Mouse (Mus musculus) liver, postnatal 0 days (tissue): ENCODE results near the gene Wfdc15a. TPM values are rescaled to one million over a fixed set of nuclear protein-coding genes. Genes with fewer than 3 reads are reported as not detected.
"Not testable (repeated sequence)": the region's sequence is repeated elsewhere in the genome, so short reads cannot be mapped to it uniquely, and the experiment has no call there.

Source experiments
- ATAC-seq: fragments of 200-750 bp; cut with Nextera tagmentation; 2 replicates; pipeline ENCODE4 v1.8.0; 2017; ENCODE audit warnings: mild to moderate bottlenecking, moderate library complexity
- DNase-seq: peaks from one replicate; pipeline ENCODE4 v3.0.0-alpha.2; 2016
- H3K27ac ChIP-seq: fragments of 300-500 bp; sonication (generic); 2 replicates; pipeline ENCODE4 v1.5.1; 2014; ENCODE audit warnings: antibody characterized with exemption, moderate library complexity, mild to moderate bottlenecking, low read depth
- H3K27me3 ChIP-seq: fragments of 300-500 bp; sonication (generic); 2 replicates; pipeline ENCODE4 v1.6.1; 2014; ENCODE audit warnings: low read length, control low read depth, mixed read lengths; ENCODE audit not compliant: insufficient read depth
- H3K36me3 ChIP-seq: fragments of 300-500 bp; sonication (generic); replicated peaks from 2 replicates; pipeline ENCODE4 v1.6.1; 2014; ENCODE audit warnings: mild to moderate bottlenecking, control low read depth, low read length, moderate library complexity, mixed read lengths; ENCODE audit not compliant: insufficient read depth
- H3K4me1 ChIP-seq: fragments of 300-500 bp; sonication (generic); 2 replicates; pipeline ENCODE4 v1.6.1; 2014; ENCODE audit warnings: antibody characterized with exemption, mild to moderate bottlenecking, control low read depth; ENCODE audit not compliant: insufficient read depth
- H3K4me2 ChIP-seq: fragments of 300-500 bp; sonication (generic); 2 replicates; pipeline ENCODE4 v1.6.1; 2014; ENCODE audit warnings: low read depth, mild to moderate bottlenecking, low read length, moderate library complexity, mixed read lengths
- H3K4me3 ChIP-seq: fragments of 300-500 bp; sonication (generic); 2 replicates; pipeline ENCODE4 v1.5.1; 2014; ENCODE audit warnings: low read depth, low read length
- H3K9ac ChIP-seq: fragments of 300-500 bp; sonication (generic); replicated peaks from 2 replicates; pipeline ENCODE4 v1.6.1; 2014; ENCODE audit warnings: mild to moderate bottlenecking, moderate library complexity
- H3K9me3 ChIP-seq: fragments of 300-500 bp; sonication (generic); 2 replicates; pipeline ENCODE4 v1.6.1; 2016; ENCODE audit warnings: mild to moderate bottlenecking, control low read depth, low read length, mixed read lengths
- CTCF ChIP-seq: sonication (generic); IDR thresholded peaks from 2 replicates; pipeline ENCODE4 v1.5.1; 2016; ENCODE audit warnings: antibody characterized with exemption, low read depth
- EP300 ChIP-seq: IDR thresholded peaks from 2 replicates; pipeline ENCODE4 v1.6.1; 2016; ENCODE audit warnings: antibody characterized with exemption, low read depth, mild to moderate bottlenecking
- WGBS: fragments of 180-500 bp; shearing (Covaris S2); extraction: QIAGEN DNeasy Blood & Tissue Kit; methylation state at CpG from one replicate; pipeline ENCODE4 v1.1.7; 2014; ENCODE audit not compliant: insufficient replicate concordance; 5-methylcytosine and 5-hydroxymethylcytosine counted together
- polyA plus RNA-seq: library from polyadenylated mRNA; unstranded; fragments of >200 nt; fragmentation: Nextera tagmentation; extraction: Ambion mirVana; gene quantifications from 2 replicates; pipeline ENCODE4 v1.2.1, GENCODE M21; 2015

The Wfdc15a gene
- polyA plus RNA-seq, 1 experiment from 2014 or later: not detected

- Histone ChIP-seq H3K4me2 (no peak overlapping the region), H3K27me3 (no peaks in the 10 kb centered on the region), H3K9me3 (0 out of 2 replicates have a peak, but pooled peaks cover 3% of the 10 kb centered on the region), H3K36me3 (no peaks in the 10 kb centered on the region), H3K9ac (no peak overlapping the region), H3K4me3 (no peak overlapping the region), H3K27ac (no peak overlapping the region), H3K4me1 (no peaks in the 10 kb centered on the region)
- no peak for TF ChIP-seq CTCF
- no peak for TF ChIP-seq EP300
- ATAC-seq (no peak), DNase-seq (no peak)
- WGBS: 84% methylated on average over 5 of the region's 5 CpGs
Measured at GRCm38 (mm10) chr2:164212711-164213110, 12.8 kb upstream of the Wfdc15a start.

- Histone ChIP-seq H3K36me3 (no peaks in the 10 kb centered on the region), H3K9ac (no peak overlapping the region), H3K4me1 (no peaks in the 10 kb centered on the region), H3K9me3 (0 out of 2 replicates have a peak, but pooled peaks cover 3% of the 10 kb centered on the region), H3K4me2 (no peak overlapping the region), H3K27me3 (no peaks in the 10 kb centered on the region), H3K27ac (no peak overlapping the region), H3K4me3 (no peak overlapping the region)
- ATAC-seq: no peak
- TF ChIP-seq CTCF (no peak), EP300 (no peak)
- 77% methylated on average over 4 of the region's 4 CpGs for WGBS
- no peak for DNase-seq
Measured at GRCm38 (mm10) chr2:164210892-164211291, 11.0 kb upstream of the Wfdc15a start.

GRCm38 (mm10) chr2:164206676-164207075 lies 6.7 kb upstream of the Wfdc15a start:
- Histone ChIP-seq H3K27ac (no peak overlapping the region), H3K4me3 (no peak overlapping the region), H3K9me3 (0 out of 2 replicates have a peak, but pooled peaks cover 3% of the 10 kb centered on the region), H3K4me1 (no peaks in the 10 kb centered on the region), H3K9ac (no peak overlapping the region), H3K36me3 (no peaks in the 10 kb centered on the region), H3K27me3 (no peaks in the 10 kb centered on the region), H3K4me2 (no peak overlapping the region)
- TF ChIP-seq CTCF (no peak), EP300 (no peak)
- ATAC-seq: no peak
- no peak for DNase-seq
- WGBS: 43% methylated on average over 4 of the region's 4 CpGs

GRCm38 (mm10) chr2:164206011-164206410 lies 6.1 kb upstream of the Wfdc15a start:
- not testable (repeated sequence) for H3K4me3 ChIP-seq

GRCm38 (mm10) chr2:164196700-164196990 lies 3.3 kb downstream of the Wfdc15a start:
- no peaks in the 10 kb centered on the region for H3K27me3 ChIP-seq
- H3K9me3 ChIP-seq: no peaks in the 10 kb centered on the region
- WGBS: 78% methylated on average over 5 of the region's 5 CpGs
- H3K36me3 ChIP-seq: no peaks in the 10 kb centered on the region
- no peak overlapping the region for H3K27ac ChIP-seq
- no peak overlapping the region for H3K4me3 ChIP-seq
- no peak overlapping the region for H3K9ac ChIP-seq
- DNase-seq (no peak), ATAC-seq (no peak)
- TF ChIP-seq EP300: no peak
- no peaks in the 10 kb centered on the region for H3K4me1 ChIP-seq
- H3K4me2 ChIP-seq: no peak overlapping the region

More at GRCm38 (mm10) chr2:164206011-164206410, 6.1 kb upstream of the Wfdc15a start:
- not testable (repeated sequence) for DNase-seq, H3K9ac ChIP-seq, H3K36me3 ChIP-seq, H3K27ac ChIP-seq, H3K9me3 ChIP-seq, ATAC-seq, H3K4me1 ChIP-seq, H3K4me2 ChIP-seq, H3K27me3 ChIP-seq
- 87% methylated on average over 10 of the region's 10 CpGs for WGBS

GRCm38 (mm10) chr2:164195971-164196699 lies 3.8 kb downstream of the Wfdc15a start:
- Histone ChIP-seq H3K4me2 (no peak overlapping the region), H3K9me3 (no peaks in the 10 kb centered on the region), H3K27me3 (no peaks in the 10 kb centered on the region), H3K4me1 (no peaks in the 10 kb centered on the region), H3K27ac (no peak overlapping the region), H3K4me3 (no peak overlapping the region), H3K36me3 (no peaks in the 10 kb centered on the region), H3K9ac (no peak overlapping the region)
- ATAC-seq: no peak
- no peak for TF ChIP-seq EP300
- no peak for TF ChIP-seq CTCF
- DNase-seq: no peak
- WGBS: 77% methylated on average over 5 of the region's 5 CpGs
